Mouse (Mus musculus) thymus, postnatal 0 days (tissue): ENCODE results near the gene Wdr18. TPM values are rescaled to one million over a fixed set of nuclear protein-coding genes. Genes with fewer than 3 reads are reported as not detected.

Source experiments
- polyA plus RNA-seq: library from polyadenylated mRNA; unstranded; fragments of >200 nt; fragmentation: Nextera tagmentation; extraction: Ambion mirVana; gene quantifications from 2 replicates; pipeline ENCODE4 v1.2.1, GENCODE M21; 2015

The Wdr18 gene
- polyA plus RNA-seq, 1 experiment from 2014 or later: 77.5 TPM

Other genes starting within 250 kb of the Wdr18 start
- gene Hcn2, start 243.5 kb upstream of the Wdr18 start, polyA plus RNA-seq: 0.05 TPM in 1 of 2 replicates, not detected in the other
- 35.2 and 39.5 TPM in 2 replicates for gene Polrmt, start 213.6 kb upstream of the Wdr18 start, polyA plus RNA-seq
- gene Fgf22, start 205.1 kb upstream of the Wdr18 start, polyA plus RNA-seq: 0.23 TPM in 1 of 2 replicates, not detected in the other
- 74.1 and 80.0 TPM in 2 replicates for gene Rnf126, start 193.2 kb upstream of the Wdr18 start, polyA plus RNA-seq
- gene Fstl3, start 182.9 kb upstream of the Wdr18 start, polyA plus RNA-seq: 5.4 and 6.0 TPM in 2 replicates
- gene Prss57, start 169.2 kb upstream of the Wdr18 start, polyA plus RNA-seq: 31.6 and 32.5 TPM in 2 replicates
- gene Palm, start 166.6 kb upstream of the Wdr18 start, polyA plus RNA-seq: 50.5 and 51.3 TPM in 2 replicates
- gene Misp, start 139.2 kb upstream of the Wdr18 start, polyA plus RNA-seq: 7.5 and 10.5 TPM in 2 replicates
- 217 and 246 TPM in 2 replicates for gene Ptbp1, start 105.7 kb upstream of the Wdr18 start, polyA plus RNA-seq
- gene Prtn3, start 85.7 kb upstream of the Wdr18 start, polyA plus RNA-seq: 1.7 TPM in 2 replicates
- 3.3 and 3.4 TPM in 2 replicates for gene Plppr3, start 85.5 kb upstream of the Wdr18 start, polyA plus RNA-seq
- 0.30 and 0.74 TPM in 2 replicates for gene Elane, start 73.9 kb upstream of the Wdr18 start, polyA plus RNA-seq
- gene Cfd, start 69.3 kb upstream of the Wdr18 start, polyA plus RNA-seq: 4.2 TPM in 1 of 2 replicates, not detected in the other
- 32.6 and 39.1 TPM in 2 replicates for gene Med16, start 51.2 kb upstream of the Wdr18 start, polyA plus RNA-seq
- 5.3 and 15.5 TPM in 2 replicates for gene Gm26602, start 49.3 kb upstream of the Wdr18 start, polyA plus RNA-seq
- 0.48 and 1.2 TPM in 2 replicates for gene Kiss1r, start 43.2 kb upstream of the Wdr18 start, polyA plus RNA-seq
- gene R3hdm4, start 38.9 kb upstream of the Wdr18 start, polyA plus RNA-seq: 129 and 131 TPM in 2 replicates
- gene Arid3a, start 33.1 kb upstream of the Wdr18 start, polyA plus RNA-seq: 3.7 TPM in 2 replicates
- 0.09 and 0.20 TPM in 2 replicates for gene Grin3b, start 10.6 kb downstream of the Wdr18 start, polyA plus RNA-seq
- gene Tmem259, start 24.2 kb downstream of the Wdr18 start, polyA plus RNA-seq: 19.4 and 25.8 TPM in 2 replicates
- 137 and 152 TPM in 2 replicates for gene Cnn2, start 28.4 kb downstream of the Wdr18 start, polyA plus RNA-seq
- 5.2 and 5.8 TPM in 2 replicates for gene Abca7, start 36.3 kb downstream of the Wdr18 start, polyA plus RNA-seq
- gene Arhgap45, start 56.5 kb downstream of the Wdr18 start, polyA plus RNA-seq: 179 and 206 TPM in 2 replicates
- 153 and 158 TPM in 2 replicates for gene Polr2e, start 79.6 kb downstream of the Wdr18 start, polyA plus RNA-seq
- 640 and 681 TPM in 2 replicates for gene Gpx4, start 87.0 kb downstream of the Wdr18 start, polyA plus RNA-seq
- gene Sbno2, start 145.4 kb downstream of the Wdr18 start, polyA plus RNA-seq: 18.3 and 19.7 TPM in 2 replicates
- gene Stk11, start 155.7 kb downstream of the Wdr18 start, polyA plus RNA-seq: 18.2 and 23.2 TPM in 2 replicates
- 588 TPM in 2 replicates for gene Atp5d, start 178.5 kb downstream of the Wdr18 start, polyA plus RNA-seq
- gene Cbarp, start 180.7 kb downstream of the Wdr18 start, polyA plus RNA-seq: 3.5 and 4.3 TPM in 2 replicates
- 13.1 and 18.8 TPM in 2 replicates for gene Midn, start 188.1 kb downstream of the Wdr18 start, polyA plus RNA-seq
- gene Cirbp, start 205.8 kb downstream of the Wdr18 start, polyA plus RNA-seq: 226 and 376 TPM in 2 replicates
- gene 1600002K03Rik, start 212.8 kb downstream of the Wdr18 start, polyA plus RNA-seq: 15.3 and 15.4 TPM in 2 replicates
- 1.2 and 1.6 TPM in 2 replicates for gene Efna2, start 219.3 kb downstream of the Wdr18 start, polyA plus RNA-seq